Mouse (Mus musculus) gastrocnemius, postnatal 25 days (tissue): ENCODE results near the gene Dock9. TPM values are rescaled to one million over a fixed set of nuclear protein-coding genes. Genes with fewer than 3 reads are reported as not detected.

Source experiments
- DNase-seq: peaks from one replicate; pipeline ENCODE4 v3.0.0; 2022
- total RNA-seq, 2 experiments: library from RNA; stranded (reverse); gene quantifications; 1 replicate in 1 of 2; 2 replicates in 1 of 2; pipeline ENCODE4 v1.2.3; 2021

The Dock9 gene
- total RNA-seq, 2 experiments from 2014 or later = 14.5 to 17.2 TPM

DNA sequence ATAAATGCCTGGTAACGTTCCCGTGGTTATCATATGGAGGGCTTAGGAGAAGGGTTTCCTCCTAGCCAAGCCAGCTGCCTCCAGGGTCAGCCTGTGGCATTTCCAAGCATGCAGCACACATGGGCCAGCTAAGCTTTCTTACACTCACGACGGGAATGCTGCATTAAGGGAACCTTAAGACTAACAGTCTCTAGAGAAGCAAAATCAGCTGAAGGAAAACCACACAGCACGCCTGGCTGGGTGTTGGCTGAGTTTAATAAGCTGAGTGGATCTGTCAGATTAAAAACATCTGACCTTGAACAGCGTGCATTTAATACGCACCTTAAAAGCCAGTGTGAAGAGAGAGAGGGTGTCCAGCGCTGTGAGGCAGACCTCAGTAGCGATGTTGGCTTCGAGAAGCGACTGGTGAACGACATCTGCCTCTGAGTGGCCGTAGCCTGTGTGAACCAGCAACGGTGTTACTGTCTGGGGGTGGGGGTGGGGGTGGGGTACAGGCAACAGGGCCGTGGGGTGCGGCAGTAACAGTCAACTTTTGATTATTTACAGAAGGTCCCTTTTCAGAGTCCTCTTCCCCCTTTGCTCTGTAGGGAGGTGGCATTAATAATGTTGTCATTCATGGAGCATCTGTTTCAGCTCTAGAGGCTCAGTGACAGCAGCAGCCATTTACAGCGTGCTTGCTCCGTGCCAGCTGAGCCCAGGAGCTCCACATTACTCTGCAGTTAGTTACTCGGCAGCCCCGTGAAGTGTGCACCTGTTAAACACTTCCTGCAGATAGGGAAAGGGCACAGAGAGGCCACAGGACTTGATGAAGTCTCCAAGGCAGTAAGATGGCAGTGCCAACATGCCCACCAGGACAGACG, 211.5 kb downstream of the Dock9 start:
- no peak for DNase-seq

DNA sequence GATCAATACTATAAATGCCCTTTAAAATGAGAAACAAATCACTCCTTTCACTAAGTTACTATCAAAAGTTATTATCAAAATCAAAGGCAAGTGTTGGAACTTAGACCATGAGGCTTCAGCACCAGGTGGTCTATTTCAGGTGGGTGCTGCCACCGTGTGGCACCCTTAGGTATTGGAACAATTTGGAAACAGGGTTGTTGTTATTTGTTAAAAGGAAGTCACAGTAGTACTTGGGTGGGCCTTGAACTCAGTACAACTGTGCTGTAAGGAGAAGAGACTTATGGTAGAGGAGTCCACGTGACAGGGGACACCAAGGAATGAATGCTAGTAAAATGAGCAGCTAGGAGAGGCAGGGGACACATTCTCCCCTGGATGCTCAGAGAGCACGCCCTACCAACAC, 218.6 kb downstream of the Dock9 start:
- DNase-seq = no peak

DNA sequence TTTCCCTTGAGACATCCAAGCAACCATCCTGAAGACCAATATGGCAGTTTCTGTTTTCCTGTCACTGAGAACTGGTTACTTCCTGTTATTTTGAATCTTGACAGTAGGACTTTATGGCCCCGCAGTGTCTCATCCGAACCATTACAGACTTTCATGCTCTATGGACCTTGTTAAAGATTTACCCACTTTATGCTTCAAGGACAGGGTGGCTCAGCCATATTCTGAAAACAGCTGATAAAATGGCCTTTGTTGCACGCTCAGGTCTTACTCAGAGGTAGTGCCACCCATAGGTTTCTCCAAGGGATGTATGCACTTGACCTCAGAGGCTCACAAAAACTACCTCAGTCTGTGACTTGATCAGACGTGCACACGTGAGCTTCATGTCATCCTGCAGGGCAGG, 224.2 kb downstream of the Dock9 start:
- DNase-seq = no peak

DNA sequence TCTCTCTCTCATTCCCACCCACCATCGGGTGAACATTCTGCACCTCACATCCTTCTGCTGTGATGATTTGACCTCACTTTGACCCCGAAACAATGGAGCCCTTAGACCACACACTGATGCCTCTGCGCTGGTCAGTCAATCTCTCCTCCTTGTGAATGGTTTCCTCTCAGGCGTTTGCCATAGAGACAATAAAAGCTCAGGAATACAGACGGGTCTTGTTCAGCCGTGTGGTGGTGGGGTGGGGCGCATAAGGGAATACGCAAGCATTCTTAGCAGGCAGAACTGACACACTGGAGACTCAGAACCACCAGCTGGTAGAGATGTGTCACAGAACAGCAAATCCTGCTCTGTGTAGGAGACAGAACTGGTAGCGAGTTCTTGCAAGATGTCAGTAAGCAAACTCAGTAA, 230.8 kb downstream of the Dock9 start:
- no peak for DNase-seq

DNA sequence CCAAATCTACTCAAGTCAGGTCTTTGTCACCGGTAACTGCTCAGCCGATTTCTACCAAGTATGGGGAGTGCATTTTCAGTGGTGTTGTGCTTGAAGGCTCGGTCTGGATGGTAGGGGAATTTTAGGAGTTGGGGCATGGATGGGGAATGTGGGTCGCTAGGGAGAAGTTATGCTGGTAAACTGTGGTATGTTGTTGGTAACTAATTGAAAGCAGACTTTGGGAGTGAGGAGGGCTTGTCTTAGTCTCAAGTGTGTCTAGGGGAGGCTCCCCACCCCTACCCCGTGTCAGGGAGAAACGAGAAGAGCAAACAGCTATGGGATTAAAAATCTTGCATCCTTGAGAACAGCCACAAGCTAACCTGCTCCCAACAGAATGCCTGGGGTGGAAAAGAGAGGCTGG, 231.7 kb downstream of the Dock9 start:
- DNase-seq = no peak

DNA sequence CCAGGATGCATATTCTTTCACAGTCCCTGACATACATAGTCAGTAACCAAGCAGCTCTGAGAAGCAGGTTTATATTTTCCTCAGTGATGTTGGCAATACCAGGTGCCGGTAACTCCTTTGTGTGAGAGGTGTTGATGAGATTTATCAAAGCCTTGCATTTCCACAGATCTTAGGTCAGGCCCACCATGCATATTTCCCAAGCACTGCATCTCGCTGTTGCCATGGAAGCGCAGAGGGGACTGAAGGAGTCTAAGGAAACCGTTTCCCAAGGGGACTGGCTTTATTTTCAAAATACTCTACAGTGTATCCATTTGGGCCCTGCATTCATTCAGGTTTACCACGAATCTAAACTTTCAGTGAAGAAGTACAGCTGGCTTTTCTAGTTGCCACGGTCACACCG, 233.0 kb downstream of the Dock9 start:
- DNase-seq = no peak

DNA sequence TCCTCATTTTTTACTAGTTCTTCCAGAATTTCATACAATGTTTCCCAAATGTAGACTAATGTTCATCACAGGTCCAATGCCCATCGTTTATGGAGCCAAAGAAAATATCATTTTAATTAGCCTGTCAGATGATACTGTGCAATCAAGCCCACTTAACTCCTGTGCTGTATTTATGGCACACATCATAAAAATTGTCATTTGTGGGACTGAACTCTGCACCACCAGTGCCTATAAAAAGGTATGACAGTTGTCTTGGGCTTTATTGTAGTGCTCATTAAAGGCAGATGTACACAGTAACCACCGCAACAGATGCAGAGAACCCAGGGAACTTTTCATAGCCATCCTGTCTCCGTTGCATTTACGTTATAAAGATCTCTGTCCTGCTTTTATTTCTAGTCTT, 233.7 kb downstream of the Dock9 start:
- no peak for DNase-seq

DNA sequence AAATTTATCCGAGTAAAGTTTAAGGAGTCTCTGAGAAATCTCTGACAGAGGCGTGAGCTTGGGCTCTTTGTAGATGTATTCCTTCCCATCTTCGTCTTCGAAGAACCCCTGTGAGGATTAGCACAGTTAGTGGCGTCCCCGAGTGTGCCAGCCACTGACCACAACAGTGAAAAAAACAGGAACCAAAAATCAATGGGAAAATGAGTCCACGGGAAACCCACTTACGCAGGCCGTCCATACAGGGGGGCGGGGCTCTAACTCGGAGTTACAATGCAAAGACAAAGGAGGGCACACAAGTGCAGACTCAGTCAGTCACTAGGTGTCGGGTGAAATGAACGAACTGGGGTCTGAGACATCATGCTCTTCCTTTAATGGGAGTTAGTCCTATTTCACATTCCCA, 238.6 kb downstream of the Dock9 start:
- no peak for DNase-seq

DNA sequence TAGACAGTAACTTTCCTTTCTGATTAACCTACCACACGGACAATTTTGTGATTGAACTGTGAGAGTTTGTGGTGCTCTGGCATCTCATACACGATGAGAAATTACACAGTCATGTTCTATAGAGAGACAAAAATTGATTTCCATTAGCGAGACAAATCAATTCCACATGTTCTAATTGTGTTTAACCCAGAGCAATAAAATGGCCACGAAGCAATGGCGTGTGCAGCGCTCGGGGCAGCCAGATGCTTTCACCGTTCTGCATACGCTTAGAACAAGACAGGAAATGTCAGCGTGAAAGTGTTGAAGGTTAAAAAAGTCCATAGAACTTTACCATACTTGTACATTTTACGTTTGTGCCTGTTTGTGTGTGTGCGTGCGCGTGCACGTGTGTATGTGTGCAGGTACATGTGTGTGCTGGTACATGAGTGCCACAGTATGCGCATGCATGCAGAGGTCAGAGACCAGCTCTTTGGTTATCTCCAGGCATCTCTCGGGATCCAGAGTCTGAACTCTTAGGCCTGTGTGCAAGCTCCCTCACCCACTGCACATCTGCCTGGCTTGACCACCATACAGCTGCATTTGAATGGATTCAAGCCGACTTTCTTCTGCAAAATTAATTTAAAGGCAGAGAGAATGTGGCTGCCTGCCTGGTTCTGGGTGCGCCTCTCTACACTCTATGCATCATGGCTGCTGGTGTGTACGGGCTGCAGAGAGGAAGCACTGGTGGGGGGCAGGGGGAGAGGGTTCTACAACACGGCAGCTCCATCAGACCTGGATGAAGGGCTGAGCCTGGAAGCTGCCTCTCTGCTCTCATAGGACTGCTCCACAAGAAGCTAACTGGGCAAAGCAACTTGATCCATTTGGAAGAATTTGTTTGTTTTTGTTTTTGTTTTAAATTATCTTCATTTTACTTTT, 241.0 kb downstream of the Dock9 start:
- DNase-seq = no peak

DNA sequence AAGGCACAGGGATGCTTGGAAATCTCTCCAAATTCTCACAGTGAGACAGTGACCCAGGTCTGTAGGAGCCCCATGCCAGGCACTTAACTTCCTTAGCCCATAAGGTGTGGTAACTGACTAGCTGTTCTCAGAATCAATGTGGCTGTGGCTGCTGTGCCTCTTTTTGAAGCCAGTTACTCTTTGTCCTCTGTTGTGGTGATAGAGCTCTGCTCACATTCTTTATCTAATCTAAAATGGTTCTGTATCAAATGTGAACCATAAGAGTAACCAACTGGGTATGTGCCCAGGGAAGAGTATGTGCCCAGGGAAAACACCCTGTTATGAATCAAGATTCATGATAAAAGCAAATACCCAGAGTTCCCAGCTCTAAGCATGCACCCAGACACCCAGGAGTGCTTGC, 243.9 kb downstream of the Dock9 start:
- no peak for DNase-seq

DNA sequence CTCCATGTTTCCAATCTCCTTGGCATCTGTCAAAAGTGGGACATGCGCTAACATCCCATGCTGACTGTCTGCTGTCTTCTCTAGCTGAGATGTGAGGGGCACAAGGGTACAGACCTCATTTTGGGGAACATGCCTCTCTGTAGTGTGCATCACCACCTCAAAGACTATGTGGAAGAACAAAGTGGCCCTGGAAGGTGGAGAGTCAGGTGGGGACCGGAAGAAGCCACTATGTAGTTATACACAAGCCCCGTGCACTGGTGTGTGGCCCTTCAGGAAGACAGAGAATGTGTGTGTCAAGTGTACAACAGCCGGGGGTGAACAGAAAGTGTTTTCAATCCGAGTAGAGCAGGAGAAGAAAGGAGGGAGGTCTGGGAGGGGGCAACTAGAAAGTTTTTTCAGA, 245.1 kb downstream of the Dock9 start:
- no peak for DNase-seq

DNA sequence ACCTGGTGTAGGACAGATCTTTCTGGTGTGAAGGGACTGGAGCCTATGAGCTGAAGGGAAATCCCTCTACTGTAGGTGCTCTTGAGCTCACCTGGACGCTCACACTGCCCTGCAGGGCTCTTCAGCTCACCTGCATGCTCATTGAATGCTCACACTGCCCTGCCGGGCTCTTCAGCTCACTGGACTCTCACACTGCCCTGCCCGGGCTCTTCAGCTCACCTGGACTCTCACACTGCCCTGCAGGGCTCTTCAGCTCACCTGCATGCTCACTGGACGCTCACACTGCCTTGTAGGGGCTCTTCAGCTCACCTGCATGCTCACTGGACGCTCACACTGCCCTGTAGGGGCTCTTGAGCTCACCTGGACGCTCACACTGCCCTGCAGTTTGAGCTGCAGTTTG, 247.8 kb downstream of the Dock9 start:
- no peak for DNase-seq

DNA sequence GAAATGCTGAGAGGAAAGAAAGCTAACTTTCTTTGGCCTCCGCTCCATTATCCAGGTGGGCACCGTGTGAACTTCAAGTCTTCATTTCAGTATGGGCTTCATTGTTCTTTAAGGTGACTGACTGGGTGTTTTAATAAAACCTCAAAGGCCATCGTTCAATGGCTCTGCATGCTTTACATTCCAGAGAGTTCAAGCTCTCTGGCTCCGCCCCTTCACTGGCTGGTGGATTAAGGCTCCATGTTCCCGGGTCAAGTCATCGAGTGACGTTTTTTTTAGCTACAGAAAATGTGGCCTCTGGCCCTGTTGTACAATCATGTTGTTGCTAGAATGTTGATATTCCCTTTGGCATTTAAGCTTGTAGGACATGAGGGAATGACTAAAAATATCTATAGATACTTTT, 249.9 kb downstream of the Dock9 start:
- no peak for DNase-seq

DNA sequence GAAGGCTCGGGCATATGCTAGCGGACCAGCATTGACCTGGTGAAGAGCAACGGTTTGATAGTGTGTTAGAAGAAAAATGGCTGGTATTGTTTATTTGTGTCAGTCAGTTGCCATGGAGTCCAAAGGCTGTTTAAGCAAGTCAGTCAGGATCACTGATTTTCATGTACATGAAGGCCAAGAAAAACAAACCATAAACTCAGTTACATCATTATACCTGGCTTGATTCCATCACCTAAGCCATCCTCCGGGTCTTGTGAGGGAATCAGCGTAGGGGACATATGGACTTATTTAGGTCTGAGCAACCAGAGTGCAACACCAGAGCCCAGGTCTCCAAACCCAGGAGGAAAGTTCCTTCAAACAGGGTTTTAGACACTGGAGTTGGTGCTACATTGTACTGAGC, 251.0 kb downstream of the Dock9 start:
- DNase-seq = no peak

DNA sequence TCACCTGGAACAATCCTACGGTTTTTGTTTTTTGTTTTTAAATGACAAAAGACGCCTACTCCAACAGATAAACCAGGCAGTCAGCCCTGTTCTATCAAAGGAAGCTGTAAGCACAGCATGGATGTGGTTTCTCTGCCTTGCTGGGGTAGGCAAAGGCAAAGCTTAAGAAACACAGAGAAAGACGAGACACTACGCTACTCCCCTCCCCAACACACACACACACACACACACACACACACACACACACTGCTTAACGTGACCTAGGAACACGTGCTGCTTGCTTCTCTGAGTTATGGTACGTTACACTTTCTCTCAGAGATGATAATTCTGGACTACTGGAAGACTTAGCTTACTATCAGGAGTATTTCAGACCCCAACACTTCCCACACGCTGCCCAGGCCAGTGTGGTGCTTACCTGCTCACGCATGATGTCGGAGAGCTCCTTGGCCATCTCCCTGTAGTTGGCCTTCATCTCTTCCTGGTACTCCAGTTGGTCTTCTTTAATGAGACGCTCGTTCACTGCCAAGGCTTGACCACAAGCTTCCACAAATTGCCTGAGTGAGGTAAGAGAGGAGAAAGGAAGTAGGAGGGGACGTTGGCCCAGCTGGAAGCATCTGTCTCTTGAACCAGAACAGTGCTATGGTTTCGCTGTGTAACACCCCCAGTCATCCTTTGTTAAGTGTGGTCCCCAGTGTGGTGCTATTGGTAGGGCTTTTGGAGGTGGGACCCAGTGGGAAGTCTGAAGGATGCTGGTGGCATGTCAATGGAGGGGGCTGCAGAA, 251.9 kb downstream of the Dock9 start:
- DNase-seq = no peak

DNA sequence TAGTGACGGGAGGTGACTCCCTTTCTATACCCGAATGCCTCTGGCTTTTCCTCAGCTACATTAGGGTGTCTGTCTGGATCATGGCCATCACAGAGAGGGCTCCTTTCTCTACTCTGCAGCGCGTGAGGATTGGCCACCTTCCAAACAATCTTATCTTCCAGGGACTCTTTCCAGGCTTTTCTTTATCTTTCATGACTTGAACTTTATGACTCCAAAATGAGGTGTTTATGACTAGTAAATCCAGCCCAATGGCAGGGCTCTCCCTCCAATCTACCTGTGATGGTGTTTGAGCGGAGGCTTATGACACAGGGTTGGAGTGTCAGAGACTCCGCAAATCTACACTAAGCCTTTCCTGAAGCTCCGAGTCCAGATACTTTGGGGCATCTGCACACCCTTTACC, 256.4 kb downstream of the Dock9 start:
- no peak for DNase-seq

DNA sequence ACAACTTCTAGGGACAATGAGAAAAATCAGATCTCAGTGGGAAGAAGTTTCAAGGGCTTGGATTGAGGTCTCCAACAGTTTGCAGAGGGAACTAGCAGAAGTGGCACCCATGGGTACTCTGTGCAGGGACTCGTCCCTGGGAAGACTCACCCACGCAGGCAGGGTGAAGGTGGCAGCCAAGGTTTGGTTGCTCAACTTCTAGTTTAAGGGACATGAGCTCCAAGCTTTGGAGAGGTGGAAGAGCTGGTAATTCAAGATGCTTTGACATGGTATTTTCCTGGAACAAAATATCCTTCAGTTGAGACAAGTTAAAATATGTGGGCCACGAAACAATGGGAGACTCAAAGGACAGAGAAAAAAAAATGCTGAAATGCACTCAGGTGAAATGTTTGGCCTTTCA, 263.1 kb downstream of the Dock9 start:
- no peak for DNase-seq

DNA sequence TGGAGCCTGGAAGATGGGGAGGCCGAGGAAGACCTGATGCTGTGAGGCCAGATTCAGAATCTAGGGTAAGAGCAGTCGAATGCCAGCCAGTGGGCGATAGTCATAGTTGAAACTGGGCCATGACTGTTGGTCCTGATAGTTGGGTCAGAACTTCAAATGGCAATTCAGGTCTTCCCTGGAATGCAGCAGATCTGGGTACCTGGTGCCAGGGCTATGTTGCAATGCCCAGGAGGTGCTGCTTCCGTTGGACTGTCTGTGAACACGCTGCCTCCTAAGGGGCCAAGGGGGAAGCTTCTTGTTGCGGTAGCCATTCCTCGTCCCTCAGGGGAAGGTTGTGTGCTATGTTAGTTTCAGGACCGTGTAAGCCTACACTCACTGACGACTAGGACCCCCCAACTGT, 266.8 kb downstream of the Dock9 start:
- no peak for DNase-seq

DNA sequence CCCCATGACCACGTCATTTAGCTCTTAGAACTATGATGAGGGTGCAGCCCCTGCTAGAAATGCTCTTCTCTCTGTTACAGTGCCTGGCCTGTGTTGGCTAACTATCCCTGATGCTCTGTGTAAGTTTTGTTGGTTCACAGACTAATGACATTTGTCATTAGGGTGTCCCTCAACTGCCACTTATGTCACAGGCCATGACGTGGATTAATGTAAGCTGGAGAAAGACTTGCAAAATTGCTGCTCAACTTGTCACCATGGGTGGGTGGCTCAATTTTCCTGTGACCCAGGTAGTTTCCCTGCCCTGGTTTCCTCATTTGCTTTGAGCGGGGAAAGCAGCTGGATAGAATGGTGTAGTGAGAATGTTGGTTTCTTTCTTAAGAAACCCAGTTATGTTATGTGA, 269.8 kb downstream of the Dock9 start:
- no peak for DNase-seq

DNA sequence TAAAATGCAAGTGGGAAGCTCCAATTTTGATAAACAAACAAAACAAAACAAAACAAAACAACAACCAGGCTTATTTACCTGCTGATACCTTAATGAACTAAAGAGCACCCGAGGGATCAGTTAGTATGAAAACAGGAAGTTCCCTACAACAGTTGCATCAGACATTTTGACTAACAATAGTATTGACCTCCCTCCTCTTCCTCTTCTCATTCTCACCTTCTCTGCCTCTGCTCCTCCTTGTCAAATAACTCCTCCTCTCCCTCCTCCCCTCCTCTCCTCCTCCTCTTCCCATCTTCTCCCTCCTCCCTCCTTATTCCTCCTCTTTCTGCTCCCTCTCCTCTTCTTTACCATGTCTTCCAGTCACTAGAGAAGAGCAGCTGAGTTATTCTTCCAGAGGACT, 270.4 kb downstream of the Dock9 start:
- no peak for DNase-seq

DNA sequence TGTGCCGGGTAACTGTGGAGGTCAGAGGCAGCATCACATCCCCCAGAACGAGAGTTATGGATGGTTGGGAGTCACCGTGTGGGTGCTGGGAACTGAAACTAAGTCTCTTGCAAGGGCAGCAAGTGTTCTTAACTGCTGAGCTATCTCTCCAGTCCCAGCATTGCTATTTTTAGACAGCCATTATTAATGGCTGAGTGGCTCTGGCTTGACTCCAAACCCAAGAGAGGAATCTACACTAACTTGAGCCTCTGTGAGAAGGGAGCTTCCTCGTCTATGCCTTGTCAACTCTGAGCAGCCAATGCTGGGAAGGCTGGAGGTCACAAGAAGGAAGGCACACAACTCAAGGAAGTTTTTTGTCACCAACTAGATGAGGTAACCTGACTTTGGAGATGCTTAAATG, 275.9 kb downstream of the Dock9 start:
- DNase-seq = no peak

DNA sequence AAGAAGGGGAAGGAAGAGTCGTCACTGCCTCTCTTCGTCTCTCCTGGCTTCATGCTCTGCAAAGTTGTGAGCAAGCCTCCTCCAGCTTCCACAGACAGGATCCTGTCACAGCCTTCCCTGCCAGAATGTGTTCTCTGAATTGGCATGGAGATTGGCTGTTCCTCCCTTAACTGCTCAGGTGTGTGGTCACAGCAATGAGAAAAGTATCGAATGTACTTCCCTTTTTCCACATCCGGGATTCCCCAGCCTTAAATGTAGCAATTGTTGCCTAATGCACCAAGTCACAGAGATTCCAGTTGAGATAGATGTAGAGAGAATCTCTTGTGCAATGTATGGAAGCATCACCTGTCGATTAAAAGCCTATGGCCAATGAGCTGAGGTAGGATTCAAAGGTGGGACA, 280.8 kb downstream of the Dock9 start:
- DNase-seq = no peak

DNA sequence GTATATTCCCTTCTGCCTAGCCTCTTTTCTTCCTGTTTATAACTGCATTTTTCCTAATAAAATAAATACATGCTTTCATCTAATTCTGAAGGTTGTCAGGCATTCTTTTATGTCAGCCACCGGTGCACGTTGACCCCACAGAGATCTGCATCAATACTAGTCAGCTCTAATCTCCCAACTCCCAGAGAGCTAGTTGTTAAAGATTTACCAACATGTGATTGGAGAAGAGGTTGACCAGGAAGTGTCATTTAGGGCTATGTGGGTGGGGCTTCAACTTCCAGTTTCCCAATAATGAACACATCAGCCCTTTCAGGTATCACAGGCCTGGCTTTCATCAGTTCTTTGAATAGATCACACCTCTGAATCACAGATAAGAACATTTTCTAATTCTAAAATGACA, 288.7 kb downstream of the Dock9 start:
- no peak for DNase-seq
